Mouse (Mus musculus): ENCODE measurements around the gene Zdhhc13.

Gene Zdhhc13

DNA sequence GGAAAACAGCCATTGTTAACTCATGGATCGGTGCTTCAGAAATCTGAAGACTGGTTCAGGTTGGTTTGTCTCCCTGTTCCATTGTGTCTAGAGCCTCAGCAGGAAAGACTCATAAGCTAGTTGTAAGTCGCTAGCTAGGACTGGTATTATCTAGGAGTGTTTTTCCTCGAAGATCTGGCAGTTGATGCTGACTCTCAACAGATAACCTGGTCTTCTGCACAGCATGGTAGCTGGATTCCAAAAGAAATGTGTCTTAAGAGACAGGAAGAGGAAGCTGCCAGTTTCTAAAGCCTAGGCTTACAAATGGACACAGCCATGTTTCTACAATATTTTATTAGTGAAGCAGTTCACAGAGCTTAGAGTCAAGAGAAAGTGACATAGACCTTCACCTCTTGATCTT is 2.6 kb downstream of the Zdhhc13 start:
- no peaks in the 10 kb centered on the region for H3K27me3 ChIP-seq (ENCODE audit: insufficient read depth, low read length)
- peaks cover 35% of the 10 kb centered on the region for H3K4me1 ChIP-seq (replicated peaks; ENCODE audit: low read depth, low read length)

DNA sequence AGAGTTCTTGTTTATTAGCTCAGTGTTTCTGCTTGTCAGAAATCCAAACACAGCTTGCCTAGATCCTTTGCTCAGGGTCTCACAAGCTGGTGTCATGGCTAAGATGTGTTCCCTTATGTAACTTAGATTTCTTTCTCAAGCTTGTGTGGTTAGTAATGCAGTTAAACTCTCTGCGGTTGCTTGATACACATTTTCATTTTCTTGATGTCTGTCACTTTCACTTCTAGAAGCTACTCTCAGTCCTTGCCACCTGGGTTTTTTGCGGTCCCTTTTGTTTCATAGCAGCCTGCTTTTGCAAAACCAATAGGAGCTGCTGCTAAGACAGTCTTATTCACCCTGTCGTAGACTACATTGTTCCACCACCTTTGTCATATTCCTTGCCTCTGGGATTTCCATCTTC is 6.3 kb downstream of the Zdhhc13 start:
- H3K4me3 ChIP-seq (replicated peaks; ENCODE audit: low read length) = no peak overlapping the region
- peaks cover 51% of the 10 kb centered on the region for H3K36me3 ChIP-seq (ENCODE audit: insufficient read depth, low read length)
- no peaks in the 10 kb centered on the region for H3K9me3 ChIP-seq (ENCODE audit: low read length)
- H3K27me3 ChIP-seq (ENCODE audit: insufficient read depth, low read length) = no peaks in the 10 kb centered on the region
- TF ChIP-seq NANOG (IDR thresholded peaks at IDR 0.05; ENCODE audit: borderline replicate concordance, low read length) (no peak), CTCF (conservative IDR thresholded peaks at IDR 0.05; ENCODE audit: low read length) (no peak), POU5F1 (IDR thresholded peaks at IDR 0.05; ENCODE audit: borderline replicate concordance, low read length) (no peak)
- H3K4me1 ChIP-seq (replicated peaks; ENCODE audit: low read depth, low read length) = peaks cover 23% of the 10 kb centered on the region

More for the DNA sequence above, 2.6 kb downstream of the Zdhhc13 start:
- no peak for TF ChIP-seq CTCF (conservative IDR thresholded peaks at IDR 0.05; ENCODE audit: low read length)
- TF ChIP-seq NANOG (IDR thresholded peaks at IDR 0.05; ENCODE audit: borderline replicate concordance, low read length) = no peak
- TF ChIP-seq POU5F1 (IDR thresholded peaks at IDR 0.05; ENCODE audit: borderline replicate concordance, low read length) = no peak
- peaks cover 33% of the 10 kb centered on the region for H3K36me3 ChIP-seq (ENCODE audit: insufficient read depth, low read length)
- H3K9me3 ChIP-seq (ENCODE audit: low read length) = no peaks in the 10 kb centered on the region
- no peak overlapping the region for H3K4me3 ChIP-seq (replicated peaks; ENCODE audit: low read length)

GRCm38 (mm10) chr7:48803381-48803780 is 14.6 kb downstream of the Zdhhc13 start:
- Histone ChIP-seq H3K27me3 (ENCODE audit: insufficient read depth, low read length) (no peaks in the 10 kb centered on the region), H3K9me3 (ENCODE audit: low read length) (no peaks in the 10 kb centered on the region), H3K4me1 (replicated peaks; ENCODE audit: low read depth, low read length) (no peaks in the 10 kb centered on the region), H3K36me3 (ENCODE audit: insufficient read depth, low read length) (peaks cover 77% of the 10 kb centered on the region), H3K4me3 (replicated peaks; ENCODE audit: low read length) (no peak overlapping the region)
- TF ChIP-seq POU5F1 (IDR thresholded peaks at IDR 0.05; ENCODE audit: borderline replicate concordance, low read length) (no peak), CTCF (conservative IDR thresholded peaks at IDR 0.05; ENCODE audit: low read length) (no peak), NANOG (IDR thresholded peaks at IDR 0.05; ENCODE audit: borderline replicate concordance, low read length) (no peak)

DNA sequence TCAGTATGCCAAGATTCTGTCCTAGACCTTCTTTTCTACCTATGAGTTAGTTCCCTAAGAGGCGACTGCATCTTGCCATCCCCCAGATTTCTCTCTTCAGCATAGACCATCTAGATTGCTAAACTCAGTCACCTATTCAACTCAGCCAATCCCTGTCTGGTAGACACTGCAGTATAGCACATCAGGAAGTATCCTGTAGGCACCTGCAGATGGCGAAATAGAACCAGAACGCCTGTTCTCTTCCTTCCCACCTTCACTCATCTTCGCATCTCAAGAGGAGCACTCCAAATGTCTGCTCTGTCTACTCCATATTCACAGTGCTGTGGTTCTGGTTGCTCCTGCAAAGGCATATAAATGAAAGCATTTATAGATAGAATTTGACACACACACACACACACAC is 17.8 kb downstream of the Zdhhc13 start:
- no peak overlapping the region for H3K4me3 ChIP-seq (replicated peaks; ENCODE audit: low read length)
- peaks cover 83% of the 10 kb centered on the region for H3K36me3 ChIP-seq (ENCODE audit: insufficient read depth, low read length)
- no peaks in the 10 kb centered on the region for H3K27me3 ChIP-seq (ENCODE audit: insufficient read depth, low read length)
- no peaks in the 10 kb centered on the region for H3K9me3 ChIP-seq (ENCODE audit: low read length)
- TF ChIP-seq CTCF (conservative IDR thresholded peaks at IDR 0.05; ENCODE audit: low read length) = peak; percentile 36
- TF ChIP-seq POU5F1 (IDR thresholded peaks at IDR 0.05; ENCODE audit: borderline replicate concordance, low read length) = no peak
- no peak for TF ChIP-seq NANOG (IDR thresholded peaks at IDR 0.05; ENCODE audit: borderline replicate concordance, low read length)
- H3K4me1 ChIP-seq (replicated peaks; ENCODE audit: low read depth, low read length) = no peaks in the 10 kb centered on the region

- no peaks in the 10 kb centered on the region for H3K4me1 ChIP-seq (replicated peaks; ENCODE audit: low read depth, low read length)
- TF ChIP-seq POU5F1 (IDR thresholded peaks at IDR 0.05; ENCODE audit: borderline replicate concordance, low read length) = no peak
- no peaks in the 10 kb centered on the region for H3K9me3 ChIP-seq (ENCODE audit: low read length)
- H3K27me3 ChIP-seq (ENCODE audit: insufficient read depth, low read length) = no peaks in the 10 kb centered on the region
- no peak overlapping the region for H3K4me3 ChIP-seq (replicated peaks; ENCODE audit: low read length)
- H3K36me3 ChIP-seq (ENCODE audit: insufficient read depth, low read length) = peaks cover 79% of the 10 kb centered on the region
Observed at GRCm38 (mm10) chr7:48810652-48811051, 21.8 kb downstream of the Zdhhc13 start.

GRCm38 (mm10) chr7:48812358-48812757 is 23.6 kb downstream of the Zdhhc13 start:
- TF ChIP-seq POU5F1 (IDR thresholded peaks at IDR 0.05; ENCODE audit: borderline replicate concordance, low read length) (no peak), NANOG (IDR thresholded peaks at IDR 0.05; ENCODE audit: borderline replicate concordance, low read length) (no peak), CTCF (conservative IDR thresholded peaks at IDR 0.05; ENCODE audit: low read length) (no peak)

DNA sequence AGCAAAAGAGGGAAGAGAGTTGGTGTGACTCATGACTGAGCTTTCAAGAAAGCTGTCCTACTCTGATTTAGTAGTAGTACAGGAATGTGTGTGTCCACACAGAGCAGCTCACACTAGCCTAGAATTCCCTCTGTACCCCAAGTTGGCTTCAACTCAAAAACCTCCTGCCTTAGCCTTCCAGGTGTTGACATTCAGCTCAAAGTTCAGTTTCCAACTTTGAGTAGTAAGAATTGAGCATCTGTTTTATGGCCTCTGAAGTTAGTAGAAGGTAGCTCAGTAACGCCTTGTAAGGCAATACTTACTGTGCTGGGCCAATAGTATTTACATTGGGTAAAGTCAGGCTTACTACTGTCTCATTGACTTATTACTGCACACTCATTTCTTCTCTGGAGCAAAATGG is 24.8 kb downstream of the Zdhhc13 start:
- H3K27me3 ChIP-seq (ENCODE audit: insufficient read depth, low read length) = no peaks in the 10 kb centered on the region
- H3K36me3 ChIP-seq (ENCODE audit: insufficient read depth, low read length) = peaks cover 81% of the 10 kb centered on the region
- TF ChIP-seq NANOG (IDR thresholded peaks at IDR 0.05; ENCODE audit: borderline replicate concordance, low read length) (no peak), CTCF (conservative IDR thresholded peaks at IDR 0.05; ENCODE audit: low read length) (no peak), POU5F1 (IDR thresholded peaks at IDR 0.05; ENCODE audit: borderline replicate concordance, low read length) (no peak)
- no peaks in the 10 kb centered on the region for H3K4me1 ChIP-seq (replicated peaks; ENCODE audit: low read depth, low read length)
- no peaks in the 10 kb centered on the region for H3K9me3 ChIP-seq (ENCODE audit: low read length)
- H3K4me3 ChIP-seq (replicated peaks; ENCODE audit: low read length) = no peak overlapping the region

More at GRCm38 (mm10) chr7:48812358-48812757, 23.6 kb downstream of the Zdhhc13 start:
- Histone ChIP-seq H3K9me3 (ENCODE audit: low read length) (no peaks in the 10 kb centered on the region), H3K27me3 (ENCODE audit: insufficient read depth, low read length) (no peaks in the 10 kb centered on the region), H3K4me1 (replicated peaks; ENCODE audit: low read depth, low read length) (no peaks in the 10 kb centered on the region), H3K4me3 (replicated peaks; ENCODE audit: low read length) (no peak overlapping the region), H3K36me3 (ENCODE audit: insufficient read depth, low read length) (peaks cover 81% of the 10 kb centered on the region)

GRCm38 (mm10) chr7:48821654-48822053 is 32.9 kb downstream of the Zdhhc13 start:
- Histone ChIP-seq H3K27me3 (ENCODE audit: insufficient read depth, low read length) (no peaks in the 10 kb centered on the region), H3K9me3 (ENCODE audit: low read length) (no peaks in the 10 kb centered on the region), H3K36me3 (ENCODE audit: insufficient read depth, low read length) (peaks cover 95% of the 10 kb centered on the region), H3K4me3 (replicated peaks; ENCODE audit: low read length) (no peak overlapping the region), H3K4me1 (replicated peaks; ENCODE audit: low read depth, low read length) (no peaks in the 10 kb centered on the region)
- no peak for TF ChIP-seq POU5F1 (IDR thresholded peaks at IDR 0.05; ENCODE audit: borderline replicate concordance, low read length)
- no peak for TF ChIP-seq CTCF (conservative IDR thresholded peaks at IDR 0.05; ENCODE audit: low read length)
- no peak for TF ChIP-seq NANOG (IDR thresholded peaks at IDR 0.05; ENCODE audit: borderline replicate concordance, low read length)

- peaks cover 88% of the 10 kb centered on the region for H3K36me3 ChIP-seq (ENCODE audit: insufficient read depth, low read length)
- no peaks in the 10 kb centered on the region for H3K9me3 ChIP-seq (ENCODE audit: low read length)
- TF ChIP-seq NANOG (IDR thresholded peaks at IDR 0.05; ENCODE audit: borderline replicate concordance, low read length) (no peak), POU5F1 (IDR thresholded peaks at IDR 0.05; ENCODE audit: borderline replicate concordance, low read length) (no peak), CTCF (conservative IDR thresholded peaks at IDR 0.05; ENCODE audit: low read length) (no peak)
- H3K4me1 ChIP-seq (replicated peaks; ENCODE audit: low read depth, low read length) = no peaks in the 10 kb centered on the region
- H3K27me3 ChIP-seq (ENCODE audit: insufficient read depth, low read length) = no peaks in the 10 kb centered on the region
- no peak overlapping the region for H3K4me3 ChIP-seq (replicated peaks; ENCODE audit: low read length)
Observed at GRCm38 (mm10) chr7:48823621-48824020, 34.8 kb downstream of the Zdhhc13 start.
